Mouse (Mus musculus) common myeloid progenitor, adult 5-6 weeks (primary cell): ENCODE data around the gene Gatm. TPM values are rescaled to one million over a fixed set of nuclear protein-coding genes. Genes with fewer than 3 reads are reported as not detected.

Experiments
- ATAC-seq: replicated peaks from 2 replicates; pipeline ENCODE4 v1.8.0; 2016; ENCODE audit warnings: low read depth, mild to moderate bottlenecking, moderate TSS enrichment, inconsistent platforms; ENCODE audit not compliant: poor library complexity, severe bottlenecking
- total RNA-seq: library from RNA; stranded (forward); fragments of 200-1000, 187-1606 nt; gene quantifications from 2 replicates; pipeline ENCODE4 v1.2.3, GENCODE M21; 2017

The Gatm gene
- total RNA-seq: 53.5 and 60.9 TPM in 2 replicates

DNA sequence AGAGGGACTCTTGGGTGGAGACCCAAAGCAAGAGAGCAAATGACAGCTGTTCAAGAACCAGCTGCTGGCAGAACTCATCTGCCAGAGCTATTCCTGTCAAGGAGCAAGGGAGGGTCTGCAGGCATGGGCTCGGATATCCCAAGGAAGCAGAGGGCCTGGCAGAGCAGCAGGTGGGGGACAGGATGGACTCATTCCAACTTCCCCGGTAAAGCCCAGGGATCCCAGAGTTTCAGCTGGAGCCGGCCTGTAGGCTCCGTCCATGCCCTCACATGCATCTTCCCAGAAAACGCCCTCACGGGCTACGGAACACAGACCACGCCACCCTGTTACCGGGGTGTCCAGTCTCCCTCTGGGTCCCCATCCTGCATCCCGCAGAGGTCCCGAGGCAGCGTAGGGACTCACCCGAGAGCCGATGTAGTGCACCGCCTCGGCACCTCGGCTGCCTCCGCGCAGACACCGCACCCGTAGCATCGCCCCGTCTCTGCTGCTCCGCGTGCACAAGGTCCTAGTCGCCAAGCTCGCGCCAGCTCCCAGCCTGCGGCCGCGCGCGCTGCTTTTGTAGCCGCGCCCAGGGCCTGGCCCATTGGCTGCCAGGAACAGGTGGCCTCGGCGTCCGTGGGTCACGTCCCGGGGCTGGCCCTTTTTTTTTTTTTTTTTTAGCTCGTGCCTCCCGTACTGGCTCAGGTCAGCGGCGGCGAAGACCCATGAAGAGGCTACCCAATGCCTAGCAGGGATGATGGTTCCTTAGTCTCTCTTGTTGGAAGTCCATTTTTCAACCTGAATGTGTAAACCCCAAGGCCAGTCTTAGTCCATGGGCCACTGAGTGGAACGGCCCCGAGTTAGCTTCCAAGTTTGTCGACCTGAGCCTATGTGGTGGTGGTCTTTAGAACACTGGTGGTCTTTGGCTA, at the start of gene Gatm:
Gatm (minus strand) TSS at position 558 of the 908 bp plus-strand sequence.
- ATAC-seq: peak; percentile 96

DNA sequence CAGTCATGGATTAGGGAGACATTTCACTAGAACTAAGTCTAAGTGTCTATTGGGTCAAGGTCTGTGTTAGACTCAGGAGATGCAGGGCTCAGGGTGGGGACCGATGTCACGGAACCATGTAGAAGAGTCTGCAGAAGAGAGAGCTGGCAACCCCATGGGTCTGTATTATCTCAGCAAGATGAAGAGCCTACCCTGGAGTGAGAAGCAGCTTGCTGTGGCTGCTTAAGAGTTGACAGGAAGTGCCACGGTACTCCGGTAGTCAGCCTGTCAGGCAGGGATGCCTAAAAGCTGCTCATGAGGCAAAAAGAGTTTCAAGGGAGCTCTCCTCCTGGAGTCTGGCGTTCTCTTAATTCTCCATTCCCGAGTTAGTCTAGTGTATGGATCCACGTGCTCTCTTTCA, 48.7 kb upstream of the Gatm start:
- ATAC-seq: no peak

DNA sequence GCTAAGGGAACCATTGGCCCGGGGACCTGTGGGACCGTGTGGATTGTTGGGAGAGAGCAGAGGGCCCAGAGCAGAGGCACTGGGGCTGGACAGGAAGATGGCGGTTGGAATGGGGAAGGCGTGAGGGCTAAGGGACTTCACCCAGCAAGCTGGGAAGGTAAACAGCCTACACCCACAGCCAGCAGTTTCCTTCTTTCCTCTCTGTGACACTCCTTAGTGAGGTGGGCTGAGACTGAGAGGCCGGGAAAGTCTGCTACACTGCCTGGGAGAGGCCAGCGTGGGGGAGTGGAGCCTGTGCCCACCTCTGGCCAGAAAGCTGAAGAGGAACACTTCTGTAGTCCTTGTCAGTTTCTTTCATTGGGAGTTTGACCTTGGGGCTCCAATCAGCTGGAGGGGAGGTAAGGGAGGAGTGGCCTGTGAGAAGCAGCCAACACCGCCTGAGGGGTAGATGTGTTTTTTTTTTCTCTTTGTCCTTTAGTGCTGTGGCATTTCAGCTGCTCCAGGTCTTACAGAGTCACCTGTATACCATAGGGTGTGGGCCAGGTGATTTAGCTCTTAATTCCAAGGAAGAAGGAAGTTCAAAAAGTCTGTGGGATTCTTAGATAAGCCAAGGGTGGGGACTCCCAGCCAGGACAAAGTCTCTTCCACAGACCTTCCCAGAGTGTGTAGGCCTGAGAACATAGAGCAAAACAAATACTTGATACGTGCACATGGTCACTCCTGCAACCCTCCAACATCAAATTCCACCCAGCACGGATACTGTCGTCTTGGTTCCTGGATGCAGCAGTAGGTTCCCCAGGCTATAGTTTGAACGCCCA, 46.8 kb upstream of the Gatm start:
- peak; percentile 30; the same call in 1 of the 2 replicates for ATAC-seq

DNA sequence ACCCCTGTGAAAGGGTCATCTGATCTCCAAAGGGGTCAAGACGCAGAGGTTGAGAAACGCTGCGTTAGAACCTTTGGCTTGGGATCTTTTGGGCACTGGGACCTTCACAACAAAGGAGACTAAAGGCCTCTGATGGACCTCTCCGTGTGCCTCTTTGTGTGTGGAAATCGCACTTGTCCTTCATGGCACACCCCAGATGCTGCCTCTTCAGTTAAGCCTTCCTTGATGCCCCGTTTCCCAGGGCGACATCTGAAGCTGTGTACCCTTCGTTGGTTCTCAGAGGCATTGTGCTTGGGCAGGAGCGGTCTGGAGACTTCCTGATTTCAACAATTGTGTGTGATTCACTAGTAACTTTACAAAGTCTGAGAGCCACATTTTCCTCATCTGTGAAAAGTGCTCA, 45.7 kb upstream of the Gatm start:
- ATAC-seq: no peak

DNA sequence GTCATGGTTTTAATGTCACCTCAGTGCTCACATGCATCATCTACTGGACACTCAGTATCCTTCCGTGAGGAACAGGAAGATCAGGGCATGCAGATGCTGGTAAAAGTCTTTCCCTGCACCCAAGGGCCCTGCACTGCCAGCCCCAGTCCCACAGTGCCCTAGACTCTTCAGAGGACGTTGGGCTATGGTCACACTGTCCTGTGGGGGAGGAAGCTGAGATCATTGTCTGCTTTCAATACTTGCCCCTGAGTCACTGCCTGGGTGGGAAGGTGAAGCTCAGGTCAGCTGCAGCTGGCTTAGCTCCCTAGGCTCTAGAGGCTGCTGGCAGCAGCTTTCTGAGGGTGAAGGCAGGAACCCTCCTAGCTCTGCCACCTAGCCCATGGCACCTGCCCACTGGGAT, 44.9 kb upstream of the Gatm start:
- ATAC-seq: no peak

DNA sequence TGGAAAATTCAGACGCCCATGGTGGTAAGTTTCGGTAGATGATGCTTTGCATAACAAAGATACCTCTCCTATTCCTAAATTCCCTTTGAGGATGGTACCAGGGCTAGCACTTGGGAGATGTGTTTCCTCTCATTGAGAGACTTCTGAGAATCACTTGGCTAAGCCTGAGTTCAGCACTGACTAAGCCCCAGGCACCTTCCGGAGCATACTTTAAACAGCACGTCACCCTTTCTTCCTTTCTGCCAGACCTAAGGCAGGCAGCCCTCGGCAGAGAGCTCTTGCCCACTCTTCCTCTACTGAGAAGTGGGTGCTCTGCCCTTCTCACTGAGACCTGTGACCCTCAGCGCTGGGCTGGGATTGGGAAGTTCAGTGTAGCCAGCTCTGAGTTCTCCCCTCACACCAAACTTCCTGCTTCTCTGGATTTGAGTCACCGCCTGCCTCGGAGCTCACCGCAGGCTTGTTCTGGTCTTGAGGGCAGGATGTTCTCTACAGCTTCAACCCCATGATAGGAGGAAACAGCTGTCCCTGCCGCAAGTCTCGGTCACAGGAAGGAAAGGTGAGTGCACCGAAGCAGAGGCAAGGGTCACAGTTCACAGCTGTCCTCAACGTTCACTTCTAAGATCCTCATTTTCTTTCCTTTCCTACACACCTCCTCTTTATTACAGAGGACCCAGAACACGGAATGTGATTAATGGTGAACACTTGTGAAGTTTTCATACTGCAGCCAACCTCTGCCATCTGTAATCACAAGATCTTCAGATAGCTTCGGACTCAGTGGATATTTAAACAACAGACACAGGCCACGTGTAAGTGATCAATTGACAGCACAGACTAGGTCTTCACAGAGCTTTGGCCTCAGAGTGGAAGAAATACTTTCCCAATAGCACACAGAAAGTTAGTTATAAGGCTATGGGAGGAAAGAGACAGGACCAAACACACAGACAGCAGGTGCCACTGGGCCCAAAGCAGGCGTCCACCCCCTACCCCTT, 41.3 kb upstream of the Gatm start:
- peak; percentile 93 for ATAC-seq

DNA sequence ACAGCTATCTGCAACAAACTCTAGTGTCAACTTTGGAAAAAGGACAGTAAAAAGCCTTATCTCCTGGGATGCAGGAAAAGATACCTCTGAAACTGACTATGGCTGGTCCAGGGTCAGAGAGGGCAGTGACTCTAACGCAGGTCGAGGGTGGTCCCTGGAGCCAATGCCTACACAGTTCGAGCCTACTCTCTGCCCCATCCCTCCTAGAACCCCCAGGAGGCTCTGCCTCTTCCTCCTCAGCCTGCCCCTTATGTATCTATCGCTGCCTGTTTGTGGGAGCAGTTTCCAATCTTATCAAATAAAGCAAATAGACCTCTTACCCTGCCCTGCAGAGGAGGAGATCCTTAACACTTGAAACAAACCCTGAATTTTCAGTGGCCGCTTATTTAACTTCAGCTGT, 27.6 kb upstream of the Gatm start:
- no peak for ATAC-seq

- ATAC-seq: no peak
These were observed 26.9 kb upstream of the Gatm start for GRCm38 (mm10) chr2:122638029-122638428.

GRCm38 (mm10) chr2:122637526-122637997, 26.5 kb upstream of the Gatm start:
- peak; percentile 89 for ATAC-seq

- ATAC-seq: no peak
These were observed 25.6 kb upstream of the Gatm start, which contains the start of gene AA467197 for GRCm38 (mm10) chr2:122636686-122637085. Gene AA467197 (plus strand): TSS chr2:122636986.

DNA sequence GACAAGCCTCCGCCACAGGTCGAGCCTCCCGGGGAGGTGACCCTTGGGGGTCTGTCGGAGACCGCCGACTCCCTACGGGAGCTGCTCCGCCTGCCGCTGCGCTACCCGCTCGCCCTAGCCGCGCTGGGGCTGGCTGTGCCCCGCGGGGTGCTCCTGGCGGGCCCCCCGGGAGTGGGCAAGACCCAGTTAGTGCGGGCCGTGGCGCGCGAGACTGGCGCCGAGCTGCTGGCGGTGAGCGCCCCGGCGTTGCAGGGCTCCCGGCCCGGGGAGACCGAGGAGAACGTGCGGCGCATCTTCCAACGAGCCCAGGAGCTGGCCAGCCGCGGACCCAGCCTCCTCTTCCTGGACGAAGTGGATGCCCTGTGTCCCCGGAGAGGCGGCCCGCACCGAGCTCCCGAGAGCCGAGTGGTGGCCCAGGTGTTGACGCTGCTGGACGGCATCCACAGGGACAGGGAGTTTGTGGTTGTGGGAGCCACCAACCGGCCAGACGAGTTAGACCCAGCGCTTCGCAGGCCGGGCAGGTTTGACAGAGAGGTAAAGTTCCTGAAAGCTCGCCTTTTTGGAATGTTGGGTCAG, 20.2 kb upstream of the Gatm start:
- ATAC-seq: peak; percentile 13

DNA sequence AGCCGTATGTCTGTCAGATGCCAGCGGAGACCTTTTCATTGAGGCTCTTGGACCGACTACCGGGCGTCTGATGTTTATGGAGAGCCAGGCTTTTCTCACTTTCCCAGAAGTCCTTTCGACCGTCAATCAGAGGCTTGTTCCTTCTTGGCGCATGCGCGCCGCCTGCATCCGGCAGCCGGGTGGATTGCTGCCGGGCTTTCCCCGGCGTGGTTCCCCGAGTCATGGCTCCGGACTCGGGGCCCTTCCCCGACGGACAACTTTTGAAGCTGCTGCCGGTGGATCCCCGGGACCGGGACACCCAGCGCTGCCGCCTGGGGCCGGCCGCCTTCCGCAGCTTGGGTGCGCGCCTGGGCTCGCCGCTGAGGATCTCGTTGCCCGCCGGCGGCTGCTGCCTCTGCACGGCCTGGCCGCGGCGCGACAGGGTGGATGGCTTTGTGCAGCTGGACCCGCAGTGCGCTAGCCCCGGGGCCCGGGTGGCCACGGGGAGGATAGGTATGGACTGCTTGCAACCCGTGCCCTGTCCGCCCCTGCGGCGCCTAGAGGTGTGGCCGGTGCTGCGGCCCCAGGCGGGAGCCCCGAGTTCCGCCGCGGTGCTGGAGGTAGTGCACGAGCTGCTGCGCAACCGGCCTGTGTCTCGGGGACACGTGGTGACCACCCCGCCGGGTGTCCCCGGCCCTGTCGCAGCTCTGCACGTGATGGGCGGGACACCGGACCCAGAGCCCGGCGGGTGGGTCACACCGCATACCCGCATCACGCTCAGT, 19.5 kb upstream of the Gatm start:
- peak; percentile 86 for ATAC-seq

GRCm38 (mm10) chr2:122629871-122630270, 18.8 kb upstream of the Gatm start:
- no peak for ATAC-seq

DNA sequence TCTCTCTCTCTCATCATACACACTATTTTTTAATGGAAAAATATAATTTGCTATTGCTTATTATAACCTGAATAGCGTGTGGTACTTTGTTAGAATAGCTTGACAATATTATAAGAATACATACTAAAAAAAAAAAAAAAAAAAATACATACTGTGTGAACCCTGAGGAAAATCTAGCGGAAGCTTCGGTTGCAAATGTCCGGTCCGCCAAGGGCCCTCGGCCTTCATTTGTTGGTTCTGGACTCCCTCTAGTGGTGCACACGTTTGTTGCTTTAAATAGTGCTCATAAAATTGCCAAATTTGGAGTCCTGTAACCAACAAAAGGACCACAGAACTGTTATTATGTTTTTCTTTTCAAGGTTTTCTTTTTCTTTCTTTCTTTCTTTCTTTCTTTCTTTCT, 17.9 kb upstream of the Gatm start:
- ATAC-seq: peak; percentile 68

DNA sequence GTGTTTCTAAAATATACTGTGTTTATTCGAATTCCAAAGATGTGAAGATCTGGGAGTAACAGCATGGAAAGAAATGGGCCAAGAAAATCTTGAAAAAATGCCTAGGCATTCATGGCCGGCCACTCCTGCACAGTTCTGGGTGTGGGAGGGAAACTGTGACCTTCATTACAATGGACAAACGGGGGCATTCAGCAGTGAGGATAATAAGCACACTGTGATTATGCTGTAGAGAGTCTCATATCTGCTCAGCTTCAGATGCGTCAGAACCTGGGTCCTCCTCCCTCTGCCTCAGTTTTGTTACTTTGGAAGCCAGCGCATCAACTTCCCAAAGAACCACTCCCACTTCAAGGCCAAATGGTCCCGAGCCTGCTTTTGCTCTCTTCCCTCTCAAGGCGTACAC, 14.8 kb upstream of the Gatm start:
- ATAC-seq: no peak

DNA sequence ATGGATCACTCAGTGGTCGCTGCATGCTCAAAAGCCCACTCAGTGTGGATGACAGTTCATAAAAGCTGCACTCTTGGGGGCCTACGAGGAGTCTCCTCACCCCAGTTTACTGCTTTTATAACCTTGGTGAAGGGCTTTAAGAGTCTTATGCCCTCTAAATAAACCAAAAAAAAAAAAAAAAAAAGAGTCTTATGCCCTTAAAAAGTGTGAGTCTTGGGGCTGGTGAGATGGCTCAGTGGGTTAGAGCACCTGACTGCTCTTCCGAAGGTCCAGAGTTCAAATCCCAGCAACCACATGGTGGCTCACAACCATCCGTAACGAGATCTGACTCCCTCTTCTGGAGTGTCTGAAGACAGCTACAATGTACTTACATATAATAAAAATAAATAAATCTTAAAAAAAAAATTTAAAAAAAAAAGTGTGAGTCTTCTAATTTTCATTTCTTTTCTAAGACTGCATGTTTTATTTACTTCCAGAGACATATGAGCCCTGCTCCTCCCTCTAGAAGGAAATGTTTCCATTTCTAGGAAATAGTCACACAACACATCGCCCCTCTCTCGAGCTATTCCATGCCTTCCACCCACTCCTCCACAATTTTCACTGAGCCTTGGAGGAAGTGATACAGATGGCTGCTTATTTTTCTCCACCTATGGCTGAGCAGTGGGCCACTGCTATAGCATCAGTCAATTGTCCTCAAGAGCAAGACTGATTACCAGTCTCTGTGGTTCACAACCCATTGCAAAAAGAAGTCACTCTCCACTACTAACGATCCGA, 10.4 kb upstream of the Gatm start:
- ATAC-seq: no peak

GRCm38 (mm10) chr2:122618719-122619118, 7.6 kb upstream of the Gatm start:
- no peak for ATAC-seq

DNA sequence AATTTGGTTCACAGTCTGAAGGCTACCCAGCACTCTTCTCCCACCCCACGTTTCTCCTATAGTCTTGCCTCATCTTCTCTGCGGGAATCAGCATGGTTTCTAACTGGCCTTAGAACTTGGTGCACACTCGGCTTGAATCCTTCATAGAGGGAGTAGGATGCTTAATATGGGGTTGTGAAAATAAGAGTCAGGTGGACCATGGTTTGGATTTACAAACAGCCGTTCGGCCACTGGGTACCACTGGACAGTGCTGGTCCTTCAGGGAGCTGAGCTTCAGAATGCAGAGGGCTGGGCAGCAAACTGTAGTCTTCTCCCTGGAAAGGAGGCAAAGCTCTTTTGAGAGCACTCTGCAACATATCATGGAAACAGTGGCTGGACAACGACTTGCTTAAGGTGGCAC, 6.7 kb upstream of the Gatm start:
- ATAC-seq: no peak
